Mouse (Mus musculus) stomach, embryonic 16.5 days (tissue): ENCODE measurements at regions not wholly inside any gene's neighbourhood (a gene's known extent, or its start where the extent isn't known, plus 50 kb on each side); places are given as distances from the start of the nearest gene placed in this dataset.

ENCODE experiments used
- ATAC-seq: fragments of 200-750 bp; cut with Nextera tagmentation; 2 replicates; pipeline ENCODE4 v1.8.0; 2017; ENCODE audit warnings: moderate number of reproducible peaks, moderate TSS enrichment; ENCODE audit not compliant: insufficient read depth, low FRiP score
- H3K27ac ChIP-seq: fragments of 300-500 bp; sonication (generic); 2 replicates; pipeline ENCODE4 v1.5.1; 2014; ENCODE audit warnings: low read length
- H3K27me3 ChIP-seq: fragments of 300-500 bp; sonication (generic); 2 replicates; pipeline ENCODE4 v1.6.1; 2014; ENCODE audit warnings: low read length, control low read depth, mixed read lengths; ENCODE audit not compliant: control insufficient read depth, insufficient read depth
- H3K36me3 ChIP-seq: fragments of 300-500 bp; sonication (generic); 2 replicates; pipeline ENCODE4 v1.6.1; 2014; ENCODE audit warnings: low read length; ENCODE audit not compliant: control insufficient read depth, insufficient read depth
- H3K4me1 ChIP-seq: fragments of 300-500 bp; sonication (generic); 2 replicates; pipeline ENCODE4 v1.6.1; 2014; ENCODE audit warnings: low read length, control low read depth, mixed read lengths; ENCODE audit not compliant: control insufficient read depth, insufficient read depth
- H3K4me2 ChIP-seq: fragments of 300-500 bp; sonication (generic); 2 replicates; pipeline ENCODE4 v1.6.1; 2014; ENCODE audit warnings: low read depth, low read length, mixed read lengths
- H3K4me3 ChIP-seq: fragments of 300-500 bp; sonication (generic); replicated peaks from 2 replicates; pipeline ENCODE4 v1.5.1; 2014; ENCODE audit warnings: mild to moderate bottlenecking, low read length
- H3K9ac ChIP-seq: fragments of 300-500 bp; sonication (generic); 2 replicates; pipeline ENCODE4 v1.6.1; 2014; ENCODE audit warnings: low read length
- H3K9me3 ChIP-seq: fragments of 300-500 bp; sonication (generic); replicated peaks from 2 replicates; pipeline ENCODE4 v1.6.1; 2016; ENCODE audit warnings: low read length, control low read depth; ENCODE audit not compliant: control insufficient read depth
- WGBS: fragments of 180-500 bp; shearing (Covaris S2); extraction: QIAGEN DNeasy Blood & Tissue Kit; methylation state at CpG from one replicate; pipeline ENCODE4 v1.1.7; 2014; 5-methylcytosine and 5-hydroxymethylcytosine counted together

- no peak for ATAC-seq
- H3K4me1 ChIP-seq: no peaks in the 10 kb centered on the region
- no peaks in the 10 kb centered on the region for H3K36me3 ChIP-seq
- no peaks in the 10 kb centered on the region for H3K27me3 ChIP-seq
- 68% methylated on average over 7 of the region's 7 CpGs for WGBS
- H3K27ac ChIP-seq: no peak overlapping the region
- no peak overlapping the region for H3K4me3 ChIP-seq
- H3K4me2 ChIP-seq: no peak overlapping the region
- no peaks in the 10 kb centered on the region for H3K9me3 ChIP-seq
- no peak overlapping the region for H3K9ac ChIP-seq
These were observed 430.6 kb downstream of the Irx1 start for GRCm38 (mm10) chr13:71532796-71533351.

- Histone ChIP-seq H3K4me1 (no peaks in the 10 kb centered on the region), H3K27ac (no peak overlapping the region), H3K27me3 (no peaks in the 10 kb centered on the region), H3K4me3 (no peak overlapping the region), H3K4me2 (no peak overlapping the region), H3K36me3 (no peaks in the 10 kb centered on the region), H3K9me3 (no peaks in the 10 kb centered on the region), H3K9ac (no peak overlapping the region)
- WGBS: 44% methylated on average over 14 of the region's 14 CpGs
- ATAC-seq: peak; percentile 44; the same call in 1 of the 2 replicates
These were observed 434.0 kb downstream of the Irx1 start for GRCm38 (mm10) chr13:71529397-71530122.

DNA sequence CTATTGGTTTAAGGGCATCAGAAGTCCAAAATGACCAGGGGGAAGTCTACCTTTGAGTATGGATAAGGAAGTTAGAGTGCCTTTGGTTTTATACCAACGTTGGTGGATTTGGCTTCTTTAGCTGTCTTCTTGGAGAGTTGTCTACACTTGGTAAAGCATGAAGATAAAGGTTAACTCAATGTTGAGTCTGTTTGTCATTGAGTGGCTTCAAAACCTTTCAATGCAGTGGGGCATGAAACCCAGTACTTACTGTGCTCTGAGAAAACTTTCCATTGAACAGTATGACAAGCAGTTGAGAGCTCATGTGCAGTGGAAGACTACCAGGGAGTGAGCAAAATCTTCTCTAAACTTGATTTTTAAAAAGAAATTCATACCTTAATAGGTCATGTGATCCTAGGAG is 445.7 kb downstream of the Irx1 start:
- H3K9me3 ChIP-seq: no peaks in the 10 kb centered on the region
- H3K36me3 ChIP-seq: no peaks in the 10 kb centered on the region
- WGBS: 76% methylated on average over 1 of the region's 1 CpGs
- no peak overlapping the region for H3K9ac ChIP-seq
- no peaks in the 10 kb centered on the region for H3K4me1 ChIP-seq
- no peaks in the 10 kb centered on the region for H3K27me3 ChIP-seq
- ATAC-seq: no peak
- H3K4me2 ChIP-seq: no peak overlapping the region
- H3K27ac ChIP-seq: no peak overlapping the region
- no peak overlapping the region for H3K4me3 ChIP-seq

- Histone ChIP-seq H3K27ac (no peak overlapping the region), H3K36me3 (no peaks in the 10 kb centered on the region), H3K9me3 (no peaks in the 10 kb centered on the region), H3K4me1 (no peaks in the 10 kb centered on the region), H3K4me3 (no peak overlapping the region), H3K9ac (no peak overlapping the region), H3K27me3 (no peaks in the 10 kb centered on the region), H3K4me2 (no peak overlapping the region)
- no peak for ATAC-seq
- WGBS: 62% methylated on average over 6 of the region's 6 CpGs
These were observed 450.3 kb downstream of the Irx1 start for GRCm38 (mm10) chr13:71513204-71513603.

DNA sequence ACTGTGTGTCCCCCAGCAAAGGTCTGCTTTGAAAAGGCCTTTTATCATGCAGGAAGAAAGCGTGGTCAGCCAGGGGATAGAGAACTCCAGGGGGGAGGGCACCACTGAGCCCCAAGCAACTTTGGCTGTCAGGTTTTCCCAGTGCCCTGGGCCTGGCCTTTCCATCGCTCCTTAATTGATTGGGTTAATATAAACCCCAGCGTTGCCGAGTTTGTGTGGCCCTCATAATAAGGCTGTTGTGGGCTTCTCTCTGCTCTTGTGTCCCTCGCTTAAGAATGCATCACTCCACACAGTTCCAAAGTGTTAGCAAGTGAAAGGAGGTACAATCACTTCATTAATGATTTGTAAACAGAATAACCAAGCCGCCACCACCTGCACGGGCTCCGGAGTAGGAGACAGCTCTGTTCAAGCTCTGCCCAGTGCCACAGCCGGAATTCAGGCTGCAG is 455.5 kb downstream of the Irx1 start:
- no peak overlapping the region for H3K4me2 ChIP-seq
- no peak for ATAC-seq

GRCm38 (mm10) chr13:71507421-71507931 is 456.0 kb downstream of the Irx1 start:
- Histone ChIP-seq H3K27ac (no peak overlapping the region), H3K4me3 (no peak overlapping the region), H3K36me3 (no peaks in the 10 kb centered on the region), H3K4me2 (peak overlapping the region; percentile 30), H3K9ac (no peak overlapping the region), H3K9me3 (no peaks in the 10 kb centered on the region), H3K4me1 (no peaks in the 10 kb centered on the region), H3K27me3 (no peaks in the 10 kb centered on the region)
- WGBS: 16% methylated on average over 10 of the region's 10 CpGs
- peak; percentile 70; the same call in 1 of the 2 replicates for ATAC-seq

More for the DNA sequence above, 455.5 kb downstream of the Irx1 start:
- Histone ChIP-seq H3K27me3 (no peaks in the 10 kb centered on the region), H3K36me3 (no peaks in the 10 kb centered on the region), H3K4me3 (no peak overlapping the region), H3K4me1 (no peaks in the 10 kb centered on the region), H3K9me3 (no peaks in the 10 kb centered on the region), H3K9ac (no peak overlapping the region), H3K27ac (no peak overlapping the region)
- WGBS: 11% methylated on average over 9 of the region's 9 CpGs

- Histone ChIP-seq H3K9ac (no peak overlapping the region), H3K36me3 (no peaks in the 10 kb centered on the region), H3K4me1 (no peaks in the 10 kb centered on the region), H3K9me3 (no peaks in the 10 kb centered on the region), H3K27ac (no peak overlapping the region), H3K4me2 (peak overlapping the region; percentile 30; the same call in 1 of the 2 replicates), H3K4me3 (no peak overlapping the region), H3K27me3 (no peaks in the 10 kb centered on the region)
- 35% methylated on average over 7 of the region's 7 CpGs for WGBS
- ATAC-seq: no peak
These were observed 456.7 kb downstream of the Irx1 start for GRCm38 (mm10) chr13:71506777-71507176.

GRCm38 (mm10) chr13:71489773-71490172 is 473.8 kb downstream of the Irx1 start:
- Histone ChIP-seq H3K36me3 (no peaks in the 10 kb centered on the region), H3K4me3 (no peak overlapping the region), H3K9me3 (no peaks in the 10 kb centered on the region), H3K4me1 (no peaks in the 10 kb centered on the region), H3K4me2 (no peak overlapping the region), H3K27ac (no peak overlapping the region), H3K27me3 (no peaks in the 10 kb centered on the region), H3K9ac (no peak overlapping the region)
- 51% methylated on average over 6 of the region's 6 CpGs for WGBS
- ATAC-seq: no peak

DNA sequence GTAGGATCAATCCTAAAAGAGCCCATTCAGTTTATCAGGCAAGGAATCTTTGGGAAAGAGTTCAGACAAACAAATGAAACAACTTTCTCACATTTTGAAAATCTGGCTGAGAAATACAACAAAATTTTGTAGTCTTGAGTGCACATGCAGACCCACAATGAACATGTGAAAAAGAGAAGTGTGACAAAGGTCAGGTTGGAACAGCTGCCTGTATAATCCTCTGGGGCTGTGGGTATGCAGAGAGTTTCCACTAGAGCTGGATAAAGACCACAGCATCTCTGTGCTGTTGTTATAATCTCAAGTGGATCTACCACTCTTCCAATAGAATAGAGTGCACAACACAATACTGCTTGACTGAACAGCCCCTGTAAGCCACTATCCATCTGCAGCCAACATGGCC is 482.3 kb downstream of the Irx1 start:
- no peak for ATAC-seq
- H3K36me3 ChIP-seq: no peaks in the 10 kb centered on the region

More for the DNA sequence above, 482.3 kb downstream of the Irx1 start:
- Histone ChIP-seq H3K4me3 (no peak overlapping the region), H3K4me2 (no peak overlapping the region), H3K27ac (no peak overlapping the region), H3K9me3 (no peaks in the 10 kb centered on the region), H3K9ac (no peak overlapping the region), H3K27me3 (no peaks in the 10 kb centered on the region), H3K4me1 (no peaks in the 10 kb centered on the region)
